Mouse (Mus musculus): ENCODE measurements around the gene Txnrd3. TPM values are rescaled to one million over a fixed set of nuclear protein-coding genes. Genes with fewer than 3 reads are reported as not detected.
A peak's percentile ranks its signal among the peaks of the same experiment; 100 is the strongest.

Gene Txnrd3
- polyA plus RNA-seq, 1 experiment from 2014 or later: 11.7 TPM

GRCm38 (mm10) chr6:89680155-89680554, 36.4 kb downstream of the Txnrd3 start:
- Histone ChIP-seq H3K4me3 (ENCODE audit: low read depth, low read length) (no peak overlapping the region), H3K27me3 (ENCODE audit: control insufficient read depth, insufficient read depth, low read length) (no peaks in the 10 kb centered on the region), H3K9ac (ENCODE audit: low read length) (no peak overlapping the region), H3K4me2 (replicated peaks; ENCODE audit: low read depth) (no peak overlapping the region), H3K9me3 (ENCODE audit: control insufficient read depth, low read length) (no peaks in the 10 kb centered on the region), H3K27ac (replicated peaks) (no peak overlapping the region), H3K4me1 (replicated peaks; ENCODE audit: control insufficient read depth, insufficient read depth) (no peaks in the 10 kb centered on the region), H3K36me3 (ENCODE audit: control insufficient read depth, insufficient read depth, low read length) (no peaks in the 10 kb centered on the region)
- TF ChIP-seq CTCF (IDR thresholded peaks at IDR 0.05; ENCODE audit: low read depth): peak; percentile 95
- TF ChIP-seq EP300 (optimal IDR thresholded peaks at IDR 0.05): no peak
- ATAC-seq (ENCODE audit: low FRiP score, low TSS enrichment): peak; percentile 81; the same call in 1 of the 2 replicates
- WGBS: 9% methylated on average over 8 of the region's 8 CpGs
- DNase-seq (ENCODE audit: low spot score): peak; percentile 88

GRCm38 (mm10) chr6:89684231-89684630, 40.4 kb downstream of the Txnrd3 start:
- DNase-seq (ENCODE audit: low spot score): peak; percentile 27
- TF ChIP-seq EP300 (optimal IDR thresholded peaks at IDR 0.05) (no peak), CTCF (IDR thresholded peaks at IDR 0.05; ENCODE audit: low read depth) (peak; percentile 68)
- no peaks in the 10 kb centered on the region for H3K9me3 ChIP-seq (ENCODE audit: control insufficient read depth, low read length)
- no peak for ATAC-seq (ENCODE audit: low FRiP score, low TSS enrichment)
- WGBS: 45% methylated on average over 1 of the region's 1 CpGs
- no peak overlapping the region for H3K27ac ChIP-seq (replicated peaks)
- no peaks in the 10 kb centered on the region for H3K4me1 ChIP-seq (replicated peaks; ENCODE audit: control insufficient read depth, insufficient read depth)
- no peak overlapping the region for H3K4me2 ChIP-seq (replicated peaks; ENCODE audit: low read depth)
- H3K27me3 ChIP-seq (ENCODE audit: control insufficient read depth, insufficient read depth, low read length): no peaks in the 10 kb centered on the region
- no peak overlapping the region for H3K9ac ChIP-seq (ENCODE audit: low read length)
- H3K36me3 ChIP-seq (ENCODE audit: control insufficient read depth, insufficient read depth, low read length): no peaks in the 10 kb centered on the region
- no peak overlapping the region for H3K4me3 ChIP-seq (ENCODE audit: low read depth, low read length)

GRCm38 (mm10) chr6:89687100-89687499, 43.3 kb downstream of the Txnrd3 start:
- Histone ChIP-seq H3K27me3 (ENCODE audit: control insufficient read depth, insufficient read depth, low read length) (no peaks in the 10 kb centered on the region), H3K36me3 (ENCODE audit: control insufficient read depth, insufficient read depth, low read length) (no peaks in the 10 kb centered on the region), H3K4me3 (ENCODE audit: low read depth, low read length) (no peak overlapping the region), H3K4me1 (replicated peaks; ENCODE audit: control insufficient read depth, insufficient read depth) (no peaks in the 10 kb centered on the region), H3K9me3 (ENCODE audit: control insufficient read depth, low read length) (no peaks in the 10 kb centered on the region), H3K4me2 (replicated peaks; ENCODE audit: low read depth) (no peak overlapping the region), H3K27ac (replicated peaks) (no peak overlapping the region), H3K9ac (ENCODE audit: low read length) (no peak overlapping the region)
- 84% methylated on average over 1 of the region's 1 CpGs for WGBS
- no peak for DNase-seq (ENCODE audit: low spot score)
- TF ChIP-seq CTCF (IDR thresholded peaks at IDR 0.05; ENCODE audit: low read depth): no peak
- TF ChIP-seq EP300 (optimal IDR thresholded peaks at IDR 0.05): no peak
- ATAC-seq (ENCODE audit: low FRiP score, low TSS enrichment): no peak

- no peak for DNase-seq (ENCODE audit: low spot score)
- WGBS: 69% methylated on average over 2 of the region's 2 CpGs
- TF ChIP-seq CTCF (IDR thresholded peaks at IDR 0.05; ENCODE audit: low read depth) (no peak), EP300 (optimal IDR thresholded peaks at IDR 0.05) (no peak)
- no peaks in the 10 kb centered on the region for H3K36me3 ChIP-seq (ENCODE audit: control insufficient read depth, insufficient read depth, low read length)
- no peaks in the 10 kb centered on the region for H3K9me3 ChIP-seq (ENCODE audit: control insufficient read depth, low read length)
- H3K4me3 ChIP-seq (ENCODE audit: low read depth, low read length): no peak overlapping the region
- no peak overlapping the region for H3K27ac ChIP-seq (replicated peaks)
- H3K27me3 ChIP-seq (ENCODE audit: control insufficient read depth, insufficient read depth, low read length): no peaks in the 10 kb centered on the region
- H3K9ac ChIP-seq (ENCODE audit: low read length): no peak overlapping the region
- ATAC-seq (ENCODE audit: low FRiP score, low TSS enrichment): no peak
- no peak overlapping the region for H3K4me2 ChIP-seq (replicated peaks; ENCODE audit: low read depth)
- no peaks in the 10 kb centered on the region for H3K4me1 ChIP-seq (replicated peaks; ENCODE audit: control insufficient read depth, insufficient read depth)
Observed at GRCm38 (mm10) chr6:89706624-89707023, 62.8 kb downstream of the Txnrd3 start.

- H3K36me3 ChIP-seq (ENCODE audit: control insufficient read depth, insufficient read depth, low read length): no peaks in the 10 kb centered on the region
- H3K4me3 ChIP-seq (ENCODE audit: low read depth, low read length): no peak within 1 kb of the TSS
- no peak for TF ChIP-seq CTCF (IDR thresholded peaks at IDR 0.05; ENCODE audit: low read depth)
- no peak for TF ChIP-seq EP300 (optimal IDR thresholded peaks at IDR 0.05)
- H3K9ac ChIP-seq (ENCODE audit: low read length): no peak within 1 kb of the TSS
- no peak within 1 kb of the TSS for H3K4me2 ChIP-seq (replicated peaks; ENCODE audit: low read depth)
- no peak within 1 kb of the TSS for H3K27ac ChIP-seq (replicated peaks)
- DNase-seq (ENCODE audit: low spot score) (no peak), ATAC-seq (ENCODE audit: low FRiP score, low TSS enrichment) (no peak)
- no peaks in the 10 kb centered on the region for H3K9me3 ChIP-seq (ENCODE audit: control insufficient read depth, low read length)
- 81% methylated on average over 4 of the region's 4 CpGs for WGBS
- no peaks in the 10 kb centered on the region for H3K4me1 ChIP-seq (replicated peaks; ENCODE audit: control insufficient read depth, insufficient read depth)
- no peaks in the 10 kb centered on the region for H3K27me3 ChIP-seq (ENCODE audit: control insufficient read depth, insufficient read depth, low read length)
Observed at GRCm38 (mm10) chr6:89707240-89707639, 63.5 kb downstream of the Txnrd3 start, which contains the start of gene Vmn1r40. Vmn1r40 (plus strand) TSS chr6:89707540.

- Histone ChIP-seq H3K4me3 (ENCODE audit: low read depth, low read length) (no peak overlapping the region), H3K27ac (replicated peaks) (no peak overlapping the region), H3K9ac (ENCODE audit: low read length) (no peak overlapping the region), H3K4me2 (replicated peaks; ENCODE audit: low read depth) (no peak overlapping the region), H3K27me3 (ENCODE audit: control insufficient read depth, insufficient read depth, low read length) (no peaks in the 10 kb centered on the region), H3K36me3 (ENCODE audit: control insufficient read depth, insufficient read depth, low read length) (no peaks in the 10 kb centered on the region), H3K4me1 (replicated peaks; ENCODE audit: control insufficient read depth, insufficient read depth) (no peaks in the 10 kb centered on the region), H3K9me3 (ENCODE audit: control insufficient read depth, low read length) (no peaks in the 10 kb centered on the region)
- DNase-seq (ENCODE audit: low spot score) (no peak), ATAC-seq (ENCODE audit: low FRiP score, low TSS enrichment) (no peak)
- no peak for TF ChIP-seq CTCF (IDR thresholded peaks at IDR 0.05; ENCODE audit: low read depth)
Observed at GRCm38 (mm10) chr6:89718051-89718450, 74.3 kb downstream of the Txnrd3 start.

Other genes starting within 250 kb of the Txnrd3 start
- gene Chchd6, start 48.3 kb upstream of the Txnrd3 start, polyA plus RNA-seq (2015; fragmentation: Nextera tagmentation; extraction: Ambion mirVana): 19.5 and 22.7 TPM in 2 replicates
- gene Vmn1r40, start 63.6 kb downstream of the Txnrd3 start, polyA plus RNA-seq (2015; fragmentation: Nextera tagmentation; extraction: Ambion mirVana): not detected in 2 replicates
- gene Vmn1r41, start 96.8 kb downstream of the Txnrd3 start, polyA plus RNA-seq (2015; fragmentation: Nextera tagmentation; extraction: Ambion mirVana): not detected in 2 replicates
- not detected in 2 replicates for gene Vmn1r42, start 232.4 kb downstream of the Txnrd3 start, polyA plus RNA-seq (2015; fragmentation: Nextera tagmentation; extraction: Ambion mirVana)
- gene Vmn1r43, start 232.4 kb downstream of the Txnrd3 start, polyA plus RNA-seq (2015; fragmentation: Nextera tagmentation; extraction: Ambion mirVana): 0.11 and 0.12 TPM in 2 replicates
- not detected in 2 replicates for gene Vmn1r44, start 239.7 kb downstream of the Txnrd3 start, polyA plus RNA-seq (2015; fragmentation: Nextera tagmentation; extraction: Ambion mirVana)

Data from stomach, postnatal 0 days (tissue).